Mouse (Mus musculus): ENCODE measurements around the gene Xylb. TPM values are rescaled to one million over a fixed set of nuclear protein-coding genes. Genes with fewer than 3 reads are reported as not detected.

Gene Xylb
- polyA plus RNA-seq, 1 experiment: 0.17 TPM

DNA sequence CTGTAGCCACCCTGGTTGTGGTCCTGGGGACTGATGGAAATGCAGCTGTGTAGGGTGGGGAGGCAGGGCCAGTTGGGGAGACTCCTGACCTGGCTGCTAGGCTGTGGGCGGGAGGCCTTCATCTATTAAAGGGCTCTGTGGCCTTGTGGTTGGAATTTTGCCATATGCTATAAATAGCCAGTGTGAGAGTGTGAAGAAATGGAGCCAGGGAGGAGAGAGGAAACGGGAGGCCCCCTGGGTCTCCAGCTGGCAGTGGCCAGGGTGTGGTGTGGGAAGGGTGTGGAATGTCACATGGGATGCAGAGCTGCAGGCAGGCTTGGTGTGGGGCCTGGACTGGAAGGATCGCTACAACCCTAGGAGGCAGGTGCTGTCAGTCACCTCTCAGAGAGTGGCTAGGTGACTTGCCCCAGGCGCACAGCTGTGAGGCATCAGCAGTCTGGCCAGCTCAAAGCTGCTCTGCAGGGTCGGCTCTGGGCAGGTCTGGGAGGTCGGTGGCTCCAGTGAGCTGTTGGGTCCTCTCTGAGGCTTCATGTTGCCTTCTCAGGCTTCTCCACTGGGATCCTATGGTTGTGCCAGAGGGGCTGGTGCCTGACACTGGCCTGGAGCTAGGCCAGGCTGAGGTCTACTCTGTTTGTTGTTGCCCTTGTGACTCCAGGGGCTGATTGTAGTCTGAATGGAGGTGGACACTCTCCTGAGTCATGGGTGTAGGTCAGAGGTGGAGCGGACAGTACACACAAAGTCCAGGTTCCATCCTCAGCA, 68.2 kb downstream of the Xylb start:
- H3K9me3 ChIP-seq (ENCODE audit: control insufficient read depth, low read length): no peaks in the 10 kb centered on the region
- H3K27me3 ChIP-seq (ENCODE audit: control insufficient read depth): no peaks in the 10 kb centered on the region
- TF ChIP-seq GATA1 (IDR thresholded peaks at IDR 0.05; ENCODE audit: low read length) (no peak), TAL1 (IDR thresholded peaks at IDR 0.05; ENCODE audit: low read length) (no peak)
- H3K4me1 ChIP-seq (ENCODE audit: control insufficient read depth): no peaks in the 10 kb centered on the region; the same call in 1 of the 2 replicates
- H3K4me3 ChIP-seq (replicated peaks): no peak overlapping the region
- peaks cover 3% of the 10 kb centered on the region; the same call in 1 of the 2 replicates for H3K36me3 ChIP-seq (ENCODE audit: control insufficient read depth)

GRCm38 (mm10) chr9:119425976-119426415, 68.8 kb downstream of the Xylb start:
- Histone ChIP-seq H3K9me3 (ENCODE audit: control insufficient read depth, low read length) (no peaks in the 10 kb centered on the region), H3K4me1 (ENCODE audit: control insufficient read depth) (no peaks in the 10 kb centered on the region; the same call in 1 of the 2 replicates), H3K36me3 (ENCODE audit: control insufficient read depth) (peaks cover 3% of the 10 kb centered on the region; the same call in 1 of the 2 replicates), H3K27me3 (ENCODE audit: control insufficient read depth) (no peaks in the 10 kb centered on the region), H3K4me3 (replicated peaks) (no peak overlapping the region)
- TF ChIP-seq GATA1 (IDR thresholded peaks at IDR 0.05; ENCODE audit: low read length) (no peak), TAL1 (IDR thresholded peaks at IDR 0.05; ENCODE audit: low read length) (no peak)

DNA sequence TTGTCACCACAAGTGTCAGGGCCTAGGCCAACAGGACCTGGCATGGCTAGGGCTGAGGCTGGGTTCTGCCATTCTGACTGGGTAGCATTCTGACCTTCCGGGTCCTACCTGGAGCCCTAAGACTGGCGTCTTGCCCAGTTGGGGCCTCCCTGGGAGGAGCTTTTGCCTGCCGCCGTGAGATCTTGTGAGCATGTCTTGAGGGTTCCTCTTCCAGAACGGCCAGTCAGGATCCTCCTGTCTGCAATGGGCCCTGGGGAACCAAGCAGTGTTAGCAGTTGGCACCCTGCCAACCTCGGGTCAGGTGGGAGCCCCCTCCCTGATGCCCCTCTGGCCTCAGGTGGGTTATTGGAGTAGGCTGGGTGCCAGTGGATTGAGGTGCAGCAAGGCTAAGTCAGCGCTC, 69.3 kb downstream of the Xylb start:
- Histone ChIP-seq H3K4me1 (ENCODE audit: control insufficient read depth) (no peaks in the 10 kb centered on the region; the same call in 1 of the 2 replicates), H3K36me3 (ENCODE audit: control insufficient read depth) (peaks cover 3% of the 10 kb centered on the region; the same call in 1 of the 2 replicates), H3K27me3 (ENCODE audit: control insufficient read depth) (no peaks in the 10 kb centered on the region), H3K9me3 (ENCODE audit: control insufficient read depth, low read length) (no peaks in the 10 kb centered on the region), H3K4me3 (replicated peaks) (no peak overlapping the region)
- TF ChIP-seq TAL1 (IDR thresholded peaks at IDR 0.05; ENCODE audit: low read length) (no peak), GATA1 (IDR thresholded peaks at IDR 0.05; ENCODE audit: low read length) (no peak)

DNA sequence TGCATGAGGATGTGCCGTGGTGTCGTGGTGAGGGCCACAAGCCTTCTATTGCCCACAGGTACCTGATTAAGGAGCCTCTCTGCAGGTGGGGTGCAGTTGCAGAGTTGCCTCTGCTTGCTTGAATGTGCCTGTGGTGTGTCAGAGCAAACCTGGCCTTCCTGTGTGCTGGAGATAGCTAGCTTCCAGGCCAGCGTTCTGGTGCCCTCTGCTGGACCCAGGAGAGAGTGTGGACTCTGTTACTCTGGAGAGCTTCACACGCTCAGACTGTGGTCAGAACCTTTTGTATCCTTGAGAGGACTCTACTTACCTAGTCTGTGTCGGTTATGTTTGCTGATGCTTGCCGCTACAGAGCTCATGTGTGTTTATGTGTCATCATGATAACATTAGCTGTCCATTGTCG, 73.1 kb downstream of the Xylb start:
- Histone ChIP-seq H3K4me1 (ENCODE audit: control insufficient read depth) (no peaks in the 10 kb centered on the region; the same call in 1 of the 2 replicates), H3K4me3 (replicated peaks) (no peak overlapping the region), H3K9me3 (ENCODE audit: control insufficient read depth, low read length) (no peaks in the 10 kb centered on the region), H3K36me3 (ENCODE audit: control insufficient read depth) (peaks cover 12% of the 10 kb centered on the region; the same call in 1 of the 2 replicates), H3K27me3 (ENCODE audit: control insufficient read depth) (no peaks in the 10 kb centered on the region)
- TF ChIP-seq TAL1 (IDR thresholded peaks at IDR 0.05; ENCODE audit: low read length): no peak
- no peak for TF ChIP-seq GATA1 (IDR thresholded peaks at IDR 0.05; ENCODE audit: low read length)

DNA sequence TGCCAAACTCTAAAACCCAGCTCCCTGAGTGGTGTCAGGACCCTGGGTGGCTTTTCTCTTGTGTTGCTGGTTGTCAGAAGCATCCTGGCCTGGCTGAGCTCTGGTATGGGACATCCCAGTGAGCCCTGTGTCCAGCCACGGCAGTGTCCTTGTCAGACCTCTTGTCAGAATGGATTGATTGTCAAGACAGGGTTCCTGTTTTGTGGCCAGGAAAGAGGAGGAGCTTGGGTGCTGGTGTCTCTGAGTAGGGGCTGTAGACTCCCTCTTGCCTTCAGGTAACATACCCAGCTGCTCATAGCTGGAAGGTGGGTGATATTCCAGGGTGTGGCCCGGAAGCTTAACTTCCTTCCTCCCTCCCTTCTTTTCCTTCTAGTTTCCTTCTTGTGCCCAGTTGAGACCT, 78.7 kb downstream of the Xylb start:
- TF ChIP-seq GATA1 (IDR thresholded peaks at IDR 0.05; ENCODE audit: low read length): no peak
- TF ChIP-seq TAL1 (IDR thresholded peaks at IDR 0.05; ENCODE audit: low read length): no peak
- H3K4me1 ChIP-seq (ENCODE audit: control insufficient read depth): no peaks in the 10 kb centered on the region

DNA sequence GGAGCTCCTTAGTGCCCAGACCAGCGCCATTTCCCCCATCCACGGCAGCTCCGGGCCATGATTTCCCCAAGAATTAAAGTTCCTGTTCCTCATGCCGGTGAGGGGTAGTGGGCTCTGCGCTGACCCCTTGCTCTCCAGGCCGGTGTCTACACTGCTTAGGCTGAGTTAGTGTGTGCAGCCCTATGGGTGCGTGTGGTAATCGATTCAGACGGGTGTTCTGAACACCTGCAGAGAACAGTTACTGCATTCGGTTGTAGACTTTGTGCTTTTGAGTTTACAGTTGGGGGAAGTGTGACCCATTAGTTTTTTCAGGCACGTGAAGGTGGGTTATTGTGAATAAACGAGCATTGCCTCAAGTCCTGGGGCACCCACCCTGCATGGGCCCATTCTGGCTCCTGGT, 80.9 kb downstream of the Xylb start:
- Histone ChIP-seq H3K36me3 (ENCODE audit: control insufficient read depth) (peaks cover under 1% of the 10 kb centered on the region; the same call in 1 of the 2 replicates), H3K4me1 (ENCODE audit: control insufficient read depth) (no peaks in the 10 kb centered on the region), H3K4me3 (replicated peaks) (no peak overlapping the region), H3K27me3 (ENCODE audit: control insufficient read depth) (no peaks in the 10 kb centered on the region), H3K9me3 (ENCODE audit: control insufficient read depth, low read length) (no peaks in the 10 kb centered on the region)
- TF ChIP-seq GATA1 (IDR thresholded peaks at IDR 0.05; ENCODE audit: low read length) (no peak), TAL1 (IDR thresholded peaks at IDR 0.05; ENCODE audit: low read length) (no peak)

More for the DNA sequence above, 78.7 kb downstream of the Xylb start:
- Histone ChIP-seq H3K27me3 (ENCODE audit: control insufficient read depth) (no peaks in the 10 kb centered on the region), H3K4me3 (replicated peaks) (no peak overlapping the region), H3K36me3 (ENCODE audit: control insufficient read depth) (peaks cover 10% of the 10 kb centered on the region; the same call in 1 of the 2 replicates), H3K9me3 (ENCODE audit: control insufficient read depth, low read length) (no peaks in the 10 kb centered on the region)

DNA sequence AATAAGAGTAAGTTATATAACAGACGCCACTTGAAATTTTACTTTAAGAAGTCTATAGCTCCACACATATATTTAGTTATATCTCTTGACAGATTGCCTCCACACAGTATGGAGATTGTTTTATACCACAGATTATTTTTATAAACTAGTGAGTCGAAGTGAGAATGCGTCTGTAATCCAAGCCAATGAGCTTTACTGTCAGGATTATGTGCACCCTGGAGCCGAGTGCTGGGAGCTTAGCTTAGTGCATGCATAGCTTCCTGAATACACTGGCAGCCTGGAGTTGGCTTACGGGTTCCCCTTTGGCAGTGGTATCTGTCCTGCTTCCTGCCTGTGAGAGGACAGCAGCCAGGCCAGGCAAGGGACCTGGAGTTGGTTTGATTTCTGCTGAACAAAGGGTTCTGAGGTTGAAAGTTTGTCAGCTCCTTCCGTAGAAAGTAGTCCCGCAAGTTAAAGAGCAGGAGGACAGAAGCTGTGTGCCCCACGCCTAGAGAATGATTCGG, 81.4 kb downstream of the Xylb start:
- TF ChIP-seq TAL1 (IDR thresholded peaks at IDR 0.05; ENCODE audit: low read length): no peak
- TF ChIP-seq GATA1 (IDR thresholded peaks at IDR 0.05; ENCODE audit: low read length): no peak
- no peaks in the 10 kb centered on the region for H3K9me3 ChIP-seq (ENCODE audit: control insufficient read depth, low read length)
- no peaks in the 10 kb centered on the region; the same call in 1 of the 2 replicates for H3K36me3 ChIP-seq (ENCODE audit: control insufficient read depth)

More for the DNA sequence above, 81.4 kb downstream of the Xylb start:
- no peak overlapping the region for H3K4me3 ChIP-seq (replicated peaks)
- no peaks in the 10 kb centered on the region for H3K27me3 ChIP-seq (ENCODE audit: control insufficient read depth)
- H3K4me1 ChIP-seq (ENCODE audit: control insufficient read depth): no peaks in the 10 kb centered on the region

Other genes with a start within 250 kb of the Xylb start
- 0.04 TPM in 1 of 2 replicates, not detected in the other for gene Acaa1b, start 200.3 kb upstream of the Xylb start, polyA plus RNA-seq (2012)
- gene Gm47289, start 198.2 kb upstream of the Xylb start, polyA plus RNA-seq (2012): not detected in 2 replicates
- gene Slc22a13, start 148.3 kb upstream of the Xylb start, polyA plus RNA-seq (2012): not detected in 2 replicates
- gene Oxsr1, start 35.0 kb upstream of the Xylb start, polyA plus RNA-seq (2012): 0.87 and 0.88 TPM in 2 replicates
- gene Acaa1a, start 17.7 kb upstream of the Xylb start, polyA plus RNA-seq (2012): 0.79 and 1.7 TPM in 2 replicates
- gene Myd88, start 16.0 kb upstream of the Xylb start, polyA plus RNA-seq (2012): 0.63 and 1.7 TPM in 2 replicates
- not detected in 2 replicates for gene Slc22a14, start 8.2 kb downstream of the Xylb start, polyA plus RNA-seq (2012)
- 0.02 TPM in 1 of 2 replicates, not detected in the other for gene Acvr2b, start 44.7 kb downstream of the Xylb start, polyA plus RNA-seq (2012)
- 0.06 TPM in 2 replicates for gene Exog, start 87.6 kb downstream of the Xylb start, polyA plus RNA-seq (2012)
- gene Scn5a, start 221.6 kb downstream of the Xylb start, polyA plus RNA-seq (2012): not detected in 2 replicates